Mouse (Mus musculus) B cell, adult 2 months (primary cell): ENCODE data around the gene Apol9a.
A peak's percentile ranks its signal among the peaks of the same experiment; 100 is the strongest.
"Not testable (repeated sequence)": the region's sequence is repeated elsewhere in the genome, so short reads cannot be mapped to it uniquely, and the experiment has no call there.

Experiments
- DNase-seq, 2 experiments: peaks; one replicate each; pipeline ENCODE4 v3.0.0; 2022

Apol9a gene

DNA sequence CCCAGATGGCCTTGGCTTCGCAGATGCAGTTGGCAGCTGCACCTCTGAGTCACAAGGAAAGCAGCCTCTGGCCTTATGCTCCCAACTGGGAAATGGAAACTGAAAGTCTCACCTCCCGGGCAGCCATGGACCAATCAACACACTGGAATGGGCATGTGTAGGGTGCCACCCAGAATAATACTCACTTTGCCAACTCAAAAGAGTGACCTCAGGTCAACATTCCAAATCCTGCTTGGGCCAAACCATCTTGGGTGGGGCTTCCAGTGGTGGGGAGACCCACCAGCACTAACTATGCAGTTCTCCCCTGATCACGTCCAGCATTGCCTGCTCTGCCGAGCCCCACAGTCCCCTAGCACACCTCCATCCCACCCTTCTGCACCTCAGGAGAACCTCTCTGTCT lies at the start of gene Apol9a:
Apol9a (minus strand) TSS at position 101 of the 400 bp plus-strand sequence.
- DNase-seq = not testable (repeated sequence)

DNA sequence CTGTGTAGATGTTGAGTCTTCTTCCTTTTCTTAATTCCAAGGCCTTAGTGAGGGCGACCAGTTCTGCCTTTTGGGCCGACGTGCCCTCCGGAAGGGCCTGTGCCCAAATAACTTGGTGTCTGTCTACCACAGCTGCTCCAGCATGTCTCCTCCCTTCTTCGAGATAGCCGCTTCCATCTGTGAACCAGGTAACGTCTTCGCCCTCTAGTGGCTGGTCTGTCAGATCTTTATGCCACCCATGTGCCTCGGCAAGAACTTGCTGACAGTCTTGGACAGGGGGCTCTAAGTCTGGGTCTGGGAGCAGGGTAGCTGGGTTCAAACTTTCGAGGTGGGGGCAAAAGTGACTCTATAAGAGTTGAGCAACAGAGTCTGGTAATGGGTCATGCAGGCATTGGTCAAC lies 39.0 kb upstream of the Apol9a start:
- DNase-seq = peak in 1 of 2 experiments; percentile 1

DNA sequence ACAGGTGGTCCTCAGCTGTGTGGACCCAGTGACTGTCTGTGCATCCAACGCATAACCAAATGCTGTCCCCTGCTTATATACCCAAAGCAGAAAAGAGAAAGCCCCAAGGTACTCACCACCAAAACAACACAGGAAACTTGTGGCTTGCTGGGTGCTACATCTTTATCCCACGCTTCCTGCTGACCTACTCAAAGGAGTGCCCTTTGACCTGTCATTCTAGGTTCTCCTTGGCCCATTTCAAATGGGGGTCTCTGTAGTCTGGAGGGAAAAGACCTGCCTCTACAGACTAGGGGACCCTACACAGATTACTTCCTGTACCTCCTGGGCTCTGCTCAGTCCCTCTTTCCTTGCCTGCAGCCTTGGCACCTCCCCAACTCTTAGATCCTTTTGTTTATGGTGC lies 36.5 kb upstream of the Apol9a start, which contains the start of gene Apol7b:
Apol7b (minus strand) TSS at position 101 of the 400 bp plus-strand sequence.
- DNase-seq = not testable (repeated sequence)

DNA sequence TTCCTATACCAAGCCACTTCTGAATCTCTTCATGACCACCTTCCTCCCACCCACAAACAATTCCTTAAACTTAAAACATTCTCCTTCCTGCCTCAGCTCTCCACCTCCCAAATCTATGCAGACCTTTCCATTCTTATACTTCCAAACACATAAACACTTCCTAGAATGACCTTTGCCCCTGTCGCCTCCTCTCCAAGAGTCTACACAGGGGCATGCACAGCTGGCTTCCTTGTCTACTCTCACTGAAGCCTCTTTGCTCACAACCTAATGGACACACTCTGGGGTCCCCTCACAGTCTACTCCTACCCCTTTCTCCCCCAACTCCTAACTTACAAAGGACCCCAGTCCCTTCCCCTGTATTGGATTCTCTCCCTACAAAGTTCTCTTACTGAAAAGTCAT lies 34.7 kb upstream of the Apol9a start:
- DNase-seq = not testable (repeated sequence)

DNA sequence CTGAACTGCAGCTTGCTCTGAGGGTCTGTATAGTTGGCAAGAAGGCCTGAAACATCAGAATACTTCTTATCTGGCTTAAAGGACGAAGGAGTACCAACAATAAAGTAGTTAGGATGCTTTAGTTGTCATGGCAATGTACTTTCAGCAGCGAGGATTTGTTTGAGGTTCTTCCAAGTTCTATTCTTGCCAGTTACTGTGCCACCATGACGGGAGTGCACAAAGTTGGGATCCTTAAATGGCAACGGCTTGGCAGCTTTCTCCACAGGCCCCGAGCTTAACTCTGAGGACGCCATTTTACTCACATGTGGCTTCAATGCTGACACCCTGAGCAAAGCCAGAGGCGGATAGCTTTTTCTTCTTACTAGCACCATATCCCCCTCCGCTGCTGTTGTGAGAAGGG lies 33.8 kb upstream of the Apol9a start:
- DNase-seq = not testable (repeated sequence)

DNA sequence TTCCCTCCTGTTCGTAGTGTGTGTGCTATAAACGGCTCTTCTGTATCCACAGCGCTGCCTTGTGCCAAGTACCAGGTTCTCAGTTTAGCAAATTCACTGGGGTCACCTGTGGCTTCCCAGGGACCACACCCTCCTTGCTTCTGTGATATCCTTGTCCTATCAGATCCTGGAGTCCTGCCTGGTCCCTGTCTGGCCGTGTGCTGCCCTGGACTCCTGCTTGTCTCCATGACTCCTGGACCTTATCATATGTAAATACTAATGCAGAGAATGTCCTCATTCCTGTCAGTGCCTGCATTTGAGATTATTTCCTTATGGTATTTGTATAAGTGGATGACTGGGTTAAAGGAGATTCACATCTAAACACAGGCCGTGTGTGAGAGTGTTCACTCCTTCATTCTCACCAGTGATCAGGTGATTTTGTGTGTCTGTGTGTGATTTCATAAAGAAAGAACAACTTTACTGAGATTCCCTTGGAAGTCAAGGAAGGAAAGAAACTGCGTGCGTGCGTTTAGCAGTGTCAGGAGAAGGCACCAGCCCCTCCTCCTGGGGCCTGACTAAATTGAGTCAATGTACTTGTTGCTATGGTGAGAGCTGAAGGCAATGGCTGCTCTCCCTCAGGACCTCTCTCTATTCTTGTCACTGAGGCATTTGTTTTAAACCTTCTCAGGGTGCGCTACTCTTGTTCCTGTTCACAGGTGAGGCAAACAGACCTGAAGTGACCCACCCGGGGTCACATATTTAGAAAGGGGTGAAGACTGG lies 17.9 kb upstream of the Apol9a start:
- DNase-seq = not testable (repeated sequence)

DNA sequence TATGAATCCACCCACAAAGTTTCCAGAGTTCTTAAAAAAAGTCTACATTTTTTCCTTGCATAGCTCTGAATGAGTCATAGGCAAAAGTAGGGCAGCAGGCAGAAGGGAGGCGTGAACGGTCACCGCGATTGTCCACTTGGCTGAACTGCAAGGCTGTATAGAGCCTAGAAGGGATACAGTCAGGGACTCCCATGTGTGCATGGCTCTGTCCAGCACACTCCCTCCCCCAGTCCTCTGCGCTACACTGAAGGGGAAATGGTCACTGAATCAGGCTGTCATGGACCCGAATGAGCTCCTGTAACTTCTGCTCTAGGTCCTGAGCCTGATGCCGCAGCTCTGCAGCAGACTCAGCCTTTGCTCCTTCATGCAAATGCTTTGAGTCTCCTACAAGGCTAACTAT lies 12.0 kb upstream of the Apol9a start:
- DNase-seq = not testable (repeated sequence)

DNA sequence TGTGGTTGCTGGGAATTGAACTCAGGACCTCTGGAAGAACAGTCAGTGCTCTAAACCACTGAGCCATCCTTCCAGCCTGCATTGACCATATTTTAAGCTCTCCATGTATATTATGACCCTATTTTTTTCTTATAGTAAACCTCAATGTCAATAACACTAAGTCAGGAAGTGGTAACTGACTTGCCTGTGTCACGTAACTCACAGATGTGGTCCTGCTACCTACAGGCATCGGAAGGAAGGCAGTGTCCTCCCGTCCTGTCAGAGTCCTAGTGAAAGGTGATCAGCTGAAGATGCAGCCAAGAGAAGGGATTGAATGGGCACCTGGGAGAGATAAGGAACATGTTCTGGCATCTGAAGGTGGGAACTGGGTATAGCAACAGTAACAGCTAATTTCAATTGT lies 8.7 kb upstream of the Apol9a start:
- not testable (repeated sequence) for DNase-seq

DNA sequence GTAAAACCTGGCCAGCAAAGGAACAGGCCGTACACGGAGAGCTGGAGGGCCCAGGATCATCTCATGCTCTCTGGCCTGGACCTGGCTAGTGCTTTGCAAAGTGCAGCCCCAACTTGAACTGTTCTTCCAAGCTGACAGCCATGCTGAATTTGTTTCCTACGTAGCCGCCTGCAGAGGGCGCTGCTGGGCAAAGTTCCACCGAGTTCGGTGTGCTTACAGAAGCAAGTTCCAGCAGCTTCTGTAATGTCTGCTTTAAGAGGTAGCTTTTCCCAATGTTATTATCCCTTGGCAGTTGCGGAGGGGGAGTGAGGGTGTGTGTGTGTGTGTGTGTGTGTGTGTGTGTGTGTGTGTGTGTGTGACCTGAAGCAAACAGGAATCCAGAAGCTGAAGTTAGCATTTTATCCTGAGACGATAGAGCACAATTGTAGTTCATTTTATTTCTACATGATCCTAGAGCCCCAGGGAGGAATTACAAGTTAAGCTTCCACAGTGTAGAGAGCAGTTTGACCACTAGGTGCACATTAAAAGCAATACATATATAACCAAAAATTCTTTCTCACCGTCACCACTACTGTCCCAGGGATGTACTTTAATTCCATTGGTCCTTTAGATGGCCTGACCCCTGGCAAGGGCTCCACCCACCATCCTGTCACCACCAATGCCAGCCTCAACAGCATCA lies 5.9 kb upstream of the Apol9a start:
- not testable (repeated sequence) for DNase-seq

DNA sequence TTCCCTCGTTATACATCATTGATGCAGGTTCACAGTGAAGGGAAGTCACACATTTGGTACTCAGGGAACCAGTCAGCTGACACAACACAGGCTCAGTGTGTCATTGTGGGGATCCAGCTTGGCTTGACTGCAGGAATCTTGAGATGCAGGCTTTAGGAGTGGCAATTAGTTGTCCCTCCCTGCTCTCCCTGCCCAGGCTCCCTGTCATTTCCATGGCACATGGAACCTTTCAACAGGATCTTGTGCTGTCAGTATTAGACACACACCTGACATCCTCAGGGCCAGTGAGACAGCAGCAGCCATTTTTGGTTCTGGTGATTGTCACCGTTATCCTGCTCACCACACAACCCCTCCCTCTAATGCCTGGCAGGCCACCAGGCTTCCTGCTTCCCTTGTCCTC lies 4.7 kb upstream of the Apol9a start:
- DNase-seq = not testable (repeated sequence)

DNA sequence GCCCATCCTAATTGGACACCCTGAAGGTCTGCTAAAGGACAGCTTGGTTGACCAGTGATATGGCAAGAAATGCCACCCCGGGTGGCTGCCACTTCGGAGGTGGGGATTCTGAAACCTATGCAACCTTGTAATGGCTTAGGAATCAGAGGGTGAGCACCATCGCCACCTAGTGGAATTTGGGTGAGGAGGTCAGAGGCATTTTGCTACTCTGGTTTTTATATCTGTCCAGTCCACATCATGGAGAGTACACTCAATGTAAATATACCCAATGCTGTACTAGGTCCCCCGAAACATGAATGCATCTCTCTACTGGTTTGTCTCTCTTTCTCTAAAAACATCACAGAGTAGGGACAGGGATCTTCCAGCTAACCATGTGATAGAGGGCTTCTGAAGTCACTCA lies 1.8 kb upstream of the Apol9a start:
- not testable (repeated sequence) for DNase-seq

DNA sequence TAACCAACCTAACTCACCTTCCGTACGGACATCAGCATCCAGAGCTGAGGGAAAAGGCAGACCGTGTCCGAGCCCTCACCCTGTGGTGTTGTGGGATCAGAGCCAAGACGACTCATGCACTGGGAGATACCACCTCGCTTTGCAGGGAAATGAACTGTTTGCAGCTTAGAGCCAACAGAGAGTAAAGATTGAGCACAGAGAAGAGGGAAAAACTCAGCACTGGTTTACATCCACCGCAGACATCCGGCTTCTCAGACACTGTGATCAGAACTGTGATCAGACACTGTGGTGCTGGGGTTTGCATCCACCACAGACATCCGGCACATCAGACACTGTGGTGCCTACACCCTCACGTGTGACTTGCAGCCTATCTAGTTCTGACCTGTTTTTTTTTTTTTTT lies 4.6 kb downstream of the Apol9a start:
- peak; percentile 19 to 31 for DNase-seq

DNA sequence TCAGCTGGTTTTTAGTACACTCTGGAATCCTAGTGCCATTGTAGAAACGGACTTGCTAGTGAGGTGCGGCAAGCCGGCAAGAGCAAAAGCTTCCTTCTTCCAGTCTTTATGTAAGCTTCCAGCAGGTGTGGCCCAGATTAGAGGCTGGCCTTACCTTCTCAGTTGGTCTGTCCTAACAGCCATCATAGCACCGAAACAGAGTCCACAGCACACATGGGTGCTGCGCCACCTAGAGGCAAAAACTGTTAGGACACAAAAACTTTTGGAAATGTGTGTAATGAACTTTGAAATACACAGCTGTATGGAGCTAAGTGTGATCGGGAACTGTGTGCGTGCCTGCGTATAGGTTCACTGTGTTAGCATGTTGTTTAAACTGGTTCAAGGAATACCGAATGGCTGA lies 11.9 kb downstream of the Apol9a start, which contains the start of gene Apol7a:
Apol7a (minus strand) TSS at position 84 of the 400 bp plus-strand sequence.
- not testable (repeated sequence) for DNase-seq

DNA sequence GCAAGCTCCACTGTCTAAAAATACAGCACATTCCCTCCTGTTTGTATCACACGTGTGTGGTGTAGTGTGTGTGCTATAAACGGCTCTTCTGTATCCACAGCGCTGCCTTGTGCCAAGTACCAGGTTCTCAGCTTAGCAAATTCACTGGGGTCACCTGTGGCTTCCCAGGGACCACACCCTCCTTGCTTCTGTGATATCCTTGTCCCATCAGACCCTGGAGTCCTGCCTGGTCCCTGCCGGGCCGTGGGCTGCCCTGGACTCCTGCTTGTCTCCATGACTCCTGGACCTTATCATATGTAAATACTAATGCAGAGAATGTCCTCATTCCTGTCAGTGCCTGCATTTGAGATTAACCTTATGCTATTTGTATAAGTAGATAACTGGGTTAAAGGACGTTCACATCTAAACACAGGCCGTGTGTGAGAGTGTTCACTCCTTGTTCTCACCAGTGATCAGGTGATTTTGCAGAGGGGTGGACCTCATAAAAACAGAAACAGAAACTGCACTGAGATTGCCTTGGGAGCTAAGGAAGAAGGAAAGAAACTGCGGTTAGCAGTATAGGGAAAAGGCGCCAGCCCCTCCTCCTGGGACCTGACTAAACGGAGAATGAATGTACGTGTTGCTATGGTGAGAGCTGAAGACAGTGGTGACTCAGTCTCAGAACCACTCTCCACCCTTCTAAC lies 13.3 kb downstream of the Apol9a start:
- DNase-seq = not testable (repeated sequence)

DNA sequence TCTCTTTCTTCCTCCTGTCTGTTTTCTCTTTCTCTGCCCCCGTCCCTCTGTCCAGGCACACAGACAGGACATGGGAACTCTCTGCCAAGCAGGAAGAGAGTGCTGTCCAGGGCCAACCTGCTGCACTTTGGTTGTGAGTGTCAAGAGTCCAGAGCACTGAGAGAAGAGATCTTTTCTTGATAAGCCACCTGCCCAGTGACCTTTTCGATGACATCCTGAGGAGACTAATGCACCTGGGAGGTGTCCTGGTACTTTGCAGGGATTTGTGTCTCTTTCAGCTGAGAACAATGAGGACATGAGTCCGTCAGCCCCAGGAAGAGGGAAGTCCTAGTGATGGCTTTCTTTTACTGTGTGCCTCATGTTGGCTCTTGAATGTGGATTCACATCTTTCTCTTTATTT lies 17.1 kb downstream of the Apol9a start:
- not testable (repeated sequence) for DNase-seq

DNA sequence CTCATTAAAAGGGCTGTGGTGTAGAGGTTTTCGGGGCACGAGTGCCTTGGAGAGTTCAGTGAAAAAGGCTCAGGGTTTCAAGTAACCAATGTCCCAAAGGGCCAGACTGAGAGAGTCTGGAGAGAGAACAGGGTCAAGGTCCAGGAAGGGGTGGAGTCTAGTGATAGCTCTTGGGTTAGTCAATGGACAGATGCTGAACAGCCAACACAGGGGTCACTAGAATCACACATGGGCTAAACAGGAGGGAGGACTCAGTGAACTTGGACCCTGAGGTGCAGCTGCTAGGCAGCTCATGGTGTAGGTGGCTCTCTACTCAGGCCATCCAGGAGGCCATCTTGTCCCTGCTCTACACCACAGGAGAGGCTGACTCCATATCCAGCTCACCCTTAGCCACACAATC lies 23.5 kb downstream of the Apol9a start:
- no peak for DNase-seq

DNA sequence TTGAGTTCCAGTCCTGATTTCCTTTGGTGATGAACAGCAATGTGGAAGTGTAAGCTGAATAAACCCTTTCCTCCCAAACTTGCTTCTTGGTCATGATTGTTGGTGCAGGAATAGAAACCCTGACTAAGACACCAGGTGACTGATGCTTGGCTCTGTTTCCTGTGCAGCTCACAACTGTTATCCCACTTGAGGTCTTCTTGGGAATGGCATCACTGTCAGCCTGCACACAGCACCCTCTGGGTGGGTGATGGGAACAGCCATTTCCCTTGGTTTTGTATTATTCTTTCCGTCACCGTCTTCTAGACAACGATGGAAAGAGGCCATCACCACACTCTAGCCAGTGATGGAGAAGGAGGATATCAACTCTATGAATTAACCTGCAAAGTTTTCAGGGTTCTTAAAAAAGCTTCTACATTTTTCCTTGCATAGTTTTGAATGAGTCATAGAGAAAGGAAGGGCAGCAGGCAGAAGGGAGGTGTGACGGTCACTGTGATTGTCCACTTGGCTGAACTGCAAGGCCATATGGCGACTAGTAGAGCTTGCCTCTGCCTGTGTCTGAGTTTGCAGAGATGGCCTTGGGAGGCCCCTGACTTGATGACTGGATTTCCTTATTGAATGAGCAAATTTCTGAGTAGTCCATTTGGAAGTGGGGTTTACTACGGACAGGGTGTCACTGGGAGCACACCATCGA lies 26.4 kb downstream of the Apol9a start:
- DNase-seq = no peak

DNA sequence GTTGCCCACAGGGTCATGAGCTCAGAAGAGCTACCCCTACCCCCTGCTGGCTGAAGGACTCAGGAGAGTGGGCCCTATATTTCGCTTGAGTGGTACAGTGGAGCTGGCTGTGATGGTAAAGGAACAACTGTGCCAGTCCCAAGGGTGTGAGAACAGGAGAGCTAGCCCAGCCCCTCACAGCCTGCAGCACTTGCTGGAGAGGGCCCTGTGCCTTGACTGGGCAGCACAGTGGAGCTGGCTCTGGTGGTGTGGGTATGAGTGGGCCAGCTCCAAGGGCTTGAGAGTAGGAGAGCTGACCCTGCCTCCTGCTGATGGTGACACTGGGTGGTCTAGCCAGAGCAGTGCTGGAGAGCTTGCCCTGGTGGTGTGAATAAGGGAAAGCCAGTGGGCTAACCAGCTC lies 28.1 kb downstream of the Apol9a start:
- no peak for DNase-seq

DNA sequence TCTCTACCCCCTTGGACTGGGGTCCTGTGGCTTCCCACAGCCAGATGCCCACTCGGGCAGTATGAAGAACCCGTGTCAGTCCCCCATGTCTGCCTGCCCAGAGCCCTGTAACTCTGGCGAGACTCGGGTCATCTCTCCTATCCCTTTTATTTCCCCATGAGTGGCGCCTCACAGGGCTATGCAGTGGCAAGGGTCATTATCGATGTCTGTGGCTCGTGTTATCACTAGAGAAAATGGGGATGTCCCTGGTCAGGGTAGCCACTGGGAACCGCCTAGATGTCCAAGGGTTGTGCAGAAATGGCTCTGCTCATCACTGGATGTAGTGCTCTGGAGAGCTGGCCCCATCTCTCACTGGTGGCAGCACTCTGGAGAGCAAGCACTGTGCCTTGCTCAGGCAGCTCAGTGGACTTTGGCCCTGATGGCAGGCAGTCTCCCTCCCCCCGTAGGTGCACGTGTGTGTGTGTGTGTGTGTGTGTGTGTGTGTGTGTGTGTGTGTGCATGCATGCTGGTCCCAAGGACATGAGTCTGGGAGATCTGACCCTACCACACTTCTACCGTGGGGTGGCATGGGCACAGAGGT lies 28.6 kb downstream of the Apol9a start:
- DNase-seq = no peak

DNA sequence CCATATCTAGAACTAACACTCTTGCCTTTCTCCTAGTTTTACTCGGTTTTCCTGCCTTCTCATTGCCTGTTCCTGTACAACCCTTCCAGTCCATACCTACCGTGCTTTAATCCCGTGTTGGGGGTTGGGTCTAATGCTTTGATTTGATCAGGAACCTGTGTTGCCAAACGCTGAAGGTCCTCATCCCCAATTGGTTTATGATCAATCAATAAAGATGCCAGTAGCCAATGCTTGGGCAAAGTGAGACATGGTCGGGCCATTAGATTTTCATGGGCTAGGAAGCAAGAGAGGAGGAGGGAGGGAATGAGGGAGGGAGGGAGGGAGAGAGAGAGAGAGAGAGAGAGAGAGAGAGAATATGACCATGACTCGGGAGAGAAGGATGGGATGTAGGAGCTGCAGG lies 29.5 kb downstream of the Apol9a start:
- no peak for DNase-seq

DNA sequence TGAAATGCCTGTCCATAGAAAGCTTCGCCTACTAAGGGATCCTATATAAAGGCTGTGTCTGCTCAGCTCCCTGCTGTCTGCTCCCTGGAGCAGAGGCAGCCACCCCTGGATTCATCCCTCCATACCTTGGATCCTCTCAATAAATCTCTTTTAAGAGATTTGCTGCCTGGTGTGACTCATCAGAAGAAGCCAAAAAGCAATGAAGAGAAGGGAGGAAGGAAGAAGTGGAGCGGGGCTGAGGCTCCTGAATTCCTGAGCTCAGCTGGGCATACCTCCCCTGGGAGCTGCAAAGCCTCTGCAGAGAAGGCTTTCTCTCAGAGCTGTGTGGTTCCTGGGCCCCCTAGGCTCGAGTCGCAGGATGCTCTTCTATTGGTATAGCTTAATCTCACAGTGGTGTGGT lies 31.0 kb downstream of the Apol9a start:
- DNase-seq = no peak

DNA sequence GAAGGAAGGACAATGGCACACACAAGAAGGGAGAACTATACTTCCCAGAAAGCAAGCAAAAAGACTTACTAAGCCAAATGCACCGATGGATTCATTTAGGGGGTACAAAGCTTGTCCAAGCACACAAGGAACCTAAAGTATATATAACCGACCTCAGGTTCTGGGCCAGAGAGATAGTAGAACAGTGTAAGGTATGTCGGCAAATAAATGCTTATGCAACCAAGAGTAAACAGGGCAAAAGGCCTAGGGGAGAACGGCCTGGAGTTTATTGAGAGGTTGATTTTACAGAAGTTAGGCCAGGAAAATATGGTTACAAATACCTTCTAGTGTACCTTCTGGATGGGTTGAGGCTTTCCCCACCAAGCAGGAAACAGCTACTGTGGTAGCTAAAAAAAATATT lies 33.5 kb downstream of the Apol9a start:
- no peak for DNase-seq

DNA sequence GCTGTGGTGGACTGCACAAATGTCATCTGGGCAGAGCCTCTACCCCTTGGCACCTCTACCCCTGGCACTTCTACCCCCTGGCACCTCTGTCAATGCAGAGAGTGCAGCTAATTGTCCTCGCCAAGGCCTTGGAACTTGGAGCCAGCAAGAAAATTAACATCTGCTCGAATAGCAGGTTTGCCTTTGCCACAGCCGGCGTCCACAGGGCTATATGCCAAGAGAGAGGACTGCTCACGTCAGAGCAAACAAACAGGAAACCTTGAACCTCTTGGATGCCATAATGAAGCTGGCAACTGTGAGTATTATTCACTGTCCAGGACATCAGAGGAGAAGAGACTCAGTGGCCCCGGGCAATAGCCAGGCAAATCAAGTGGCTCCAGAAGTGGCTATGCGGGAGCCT lies 34.0 kb downstream of the Apol9a start:
- no peak for DNase-seq
